Mouse (Mus musculus) forebrain, embryonic 14.5 days (tissue): ENCODE data around the gene Sdr42e1. TPM values are rescaled to one million over a fixed set of nuclear protein-coding genes. Genes with fewer than 3 reads are reported as not detected.

Experiments
- polyA plus RNA-seq: library from polyadenylated mRNA; unstranded; fragments of >200 nt; fragmentation: Nextera tagmentation; extraction: Ambion mirVana; gene quantifications from 2 replicates; pipeline ENCODE4 v1.2.1, GENCODE M21; 2014

Sdr42e1 gene
- polyA plus RNA-seq, 1 experiment from 2014 or later, result 0.75 TPM

Other genes starting within 250 kb of the Sdr42e1 start
- gene Plcg2, start 175.4 kb downstream of the Sdr42e1 start, polyA plus RNA-seq, result 0.45 and 0.58 TPM in 2 replicates
- gene Hsd17b2, start 28.2 kb upstream of the Sdr42e1 start, polyA plus RNA-seq, result not detected in 2 replicates
- 41.9 and 43.4 TPM in 2 replicates for gene Mphosph6, start 128.3 kb upstream of the Sdr42e1 start, polyA plus RNA-seq